Mouse (Mus musculus): ENCODE data around the gene Soga1.

Soga1 gene

GRCm38 (mm10) chr2:156980059-156980458 lies 99.0 kb downstream of the Soga1 start:
- DNase-seq: no peak

GRCm38 (mm10) chr2:156976711-156977110 lies 102.3 kb downstream of the Soga1 start:
- DNase-seq: no peak

- DNase-seq: no peak
Measured at GRCm38 (mm10) chr2:156974967-156975366, 104.1 kb downstream of the Soga1 start.

- no peak for DNase-seq
Measured at GRCm38 (mm10) chr2:156973316-156974100, 105.5 kb downstream of the Soga1 start.

GRCm38 (mm10) chr2:156970253-156970652 lies 108.8 kb downstream of the Soga1 start:
- no peak for DNase-seq

- no peak for DNase-seq
Measured at GRCm38 (mm10) chr2:156968501-156968900, 110.6 kb downstream of the Soga1 start.

GRCm38 (mm10) chr2:156967388-156967787 lies 111.7 kb downstream of the Soga1 start:
- DNase-seq: peak; percentile 9 to 38

All from lung, postnatal 4 days (tissue).